In the genomic region with DNA sequence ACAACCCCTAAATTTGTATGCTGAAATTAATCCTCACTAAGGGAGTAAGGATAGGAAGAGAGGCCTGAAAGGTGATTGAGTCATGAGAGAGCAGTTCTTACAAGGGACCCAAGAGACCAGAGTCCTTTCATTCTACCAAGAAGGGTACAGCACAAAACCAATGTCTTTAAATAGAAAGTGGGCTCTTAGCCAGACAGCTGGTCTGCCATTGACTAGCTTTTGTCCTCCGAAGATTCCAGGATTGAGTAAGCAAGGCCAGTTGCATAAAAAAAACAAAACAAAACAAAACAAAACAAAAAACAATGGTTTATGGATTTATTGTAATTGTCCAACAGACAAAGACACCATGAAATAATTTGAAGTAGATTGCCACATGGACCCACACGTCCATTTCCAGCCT, we compare ENCODE assay signal across 22 mouse cellular contexts. TPM values are rescaled to one million over a fixed set of nuclear protein-coding genes. Genes with fewer than 3 reads are reported as not detected.
"Had no signal": no experiment of that assay in that cellular context is flagged by ENCODE, and none has a peak within 500 bp of the region (broad histone marks: within the 10 kb centered on the region; RNA-seq: fewer than 3 reads in every experiment).

No protein-coding gene starts in this region.

- H3K4me1 ChIP-seq: limb, embryonic 10.5 days; limb, embryonic 13.5 days; liver, embryonic 12.5 days; liver, embryonic 15.5 days had no signal

- ATAC-seq: liver, embryonic 12.5 days had no signal

- H3K9me3 ChIP-seq: limb, embryonic 10.5 days; limb, embryonic 13.5 days; liver, embryonic 12.5 days; liver, embryonic 15.5 days had no signal

- H3K27ac ChIP-seq: kidney, postnatal 0 days; layer of hippocampus, adult 2 months; limb, embryonic 10.5 days; limb, embryonic 13.5 days; liver, embryonic 12.5 days; liver, embryonic 15.5 days had no signal

- H3K4me2 ChIP-seq: limb, embryonic 13.5 days; liver, embryonic 12.5 days; liver, embryonic 15.5 days; midbrain, embryonic 11.5 days had no signal

- H3K36me3 ChIP-seq: limb, embryonic 10.5 days; limb, embryonic 13.5 days; liver, embryonic 12.5 days; liver, embryonic 15.5 days had no signal

- H3K4me3 ChIP-seq: layer of hippocampus, adult 2 months; limb, embryonic 10.5 days; limb, embryonic 13.5 days; liver, embryonic 12.5 days; liver, embryonic 15.5 days had no signal

- H3K27me3 ChIP-seq: limb, embryonic 13.5 days; liver, embryonic 12.5 days; liver, embryonic 15.5 days had no signal

- H3K9ac ChIP-seq: limb, embryonic 13.5 days; liver, embryonic 12.5 days; liver, embryonic 15.5 days had no signal

- DNase-seq: kidney, postnatal 25 days; layer of hippocampus, adult 9-11 months; liver; lung, adult 18-20 months; lung, postnatal 36 days; midbrain, embryonic 14.5 days; thymus, postnatal 25 days had no signal

RNA-seq across cellular contexts. Expression of a gene that starts 5.8 kb away (rescaled TPM):
- total RNA-seq: layer of hippocampus, adult 2 months; left cerebral cortex, adult 18-20 months; left cerebral cortex, postnatal 25 days; megakaryocyte progenitor cell, adult 5-6 weeks; megakaryocyte-erythroid progenitor cell, adult 5-6 weeks; midbrain, postnatal 0 days had no signal
- polyA plus RNA-seq: kidney, embryonic 14.5 days; limb, embryonic 10.5 days; limb, embryonic 13.5 days; liver, embryonic 12.5 days; midbrain, embryonic 11.5 days; midbrain, embryonic 14.5 days; midbrain, postnatal 0 days; neural tube, embryonic 11.5 days; neural tube, embryonic 14.5 days had no signal

RNA-seq across cellular contexts. Expression of a gene that starts 31.5 kb away (rescaled TPM):
- polyA plus RNA-seq: midbrain, embryonic 11.5 days had no signal
